Mouse (Mus musculus): ENCODE data around the gene Dnase1l2.

Gene Dnase1l2

DNA sequence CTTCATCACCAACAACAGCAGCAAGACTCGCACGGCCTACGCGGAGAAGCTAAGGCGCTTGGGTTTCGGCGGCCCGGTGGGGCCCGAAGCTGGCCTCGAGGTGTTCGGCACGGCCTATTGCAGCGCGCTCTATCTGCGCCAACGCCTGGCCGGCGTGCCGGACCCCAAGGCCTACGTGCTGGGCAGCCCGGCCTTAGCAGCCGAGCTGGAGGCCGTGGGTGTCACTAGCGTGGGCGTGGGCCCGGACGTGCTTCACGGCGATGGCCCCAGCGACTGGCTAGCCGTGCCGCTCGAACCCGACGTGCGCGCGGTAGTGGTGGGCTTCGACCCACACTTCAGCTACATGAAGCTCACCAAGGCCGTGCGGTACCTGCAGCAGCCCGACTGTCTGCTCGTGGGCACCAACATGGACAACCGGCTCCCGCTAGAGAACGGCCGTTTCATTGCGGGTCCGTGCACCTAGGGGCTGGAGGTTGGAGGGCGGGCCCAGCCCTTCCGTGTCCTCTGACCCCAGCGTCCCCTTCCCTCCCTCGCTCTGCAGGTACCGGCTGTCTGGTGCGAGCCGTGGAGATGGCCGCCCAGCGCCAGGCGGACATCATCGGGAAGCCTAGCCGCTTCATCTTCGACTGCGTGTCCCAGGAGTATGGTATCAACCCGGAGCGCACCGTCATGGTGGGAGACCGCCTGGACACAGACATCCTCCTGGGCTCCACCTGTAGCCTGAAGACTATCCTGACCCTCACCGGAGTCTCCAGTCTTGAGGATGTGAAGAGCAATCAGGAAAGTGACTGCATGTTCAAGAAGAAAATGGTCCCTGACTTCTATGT is 28.0 kb upstream of the Dnase1l2 start:
- no peak for DNase-seq

DNA sequence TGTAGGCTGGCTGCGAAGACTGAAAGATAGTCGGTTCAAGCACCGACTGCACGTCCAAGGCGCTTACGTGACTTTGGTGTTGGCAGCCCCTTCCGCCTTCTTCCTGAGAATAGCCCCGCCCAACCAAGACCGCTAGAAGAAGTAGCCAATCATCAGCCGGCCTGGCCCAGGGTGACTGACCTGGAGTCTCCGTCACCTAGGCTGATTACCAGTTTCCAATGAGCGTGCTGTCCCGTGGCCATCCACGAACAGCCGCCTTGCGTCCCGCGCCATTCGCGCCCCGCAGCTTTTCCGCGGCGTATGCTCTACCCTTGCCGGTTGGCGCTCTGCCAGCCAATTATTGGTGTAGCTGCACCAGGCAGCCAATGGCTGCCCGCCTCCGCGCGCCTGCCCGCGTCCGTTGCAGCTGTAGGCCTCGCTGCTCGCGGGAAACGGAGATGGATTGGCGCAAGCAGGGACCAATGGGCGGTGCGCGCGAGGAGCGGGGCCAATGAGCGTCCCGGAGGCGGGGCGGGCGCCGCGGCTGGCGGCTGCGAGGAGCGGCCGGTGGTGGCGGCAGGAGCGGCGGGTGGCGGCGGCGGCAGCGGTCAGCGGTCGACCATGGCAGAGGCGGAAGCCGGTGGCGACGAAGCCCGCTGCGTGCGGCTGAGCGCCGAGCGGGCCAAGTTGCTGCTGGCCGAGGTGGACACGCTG is 27.2 kb upstream of the Dnase1l2 start, which contains the start of the genes E4f1 and Pgp:
E4f1 (minus strand) TSS at position 404 of the 693 bp plus-strand sequence.
Pgp (plus strand) TSS at position 483 of the 693 bp plus-strand sequence.
- peak; percentile 99 for DNase-seq

DNA sequence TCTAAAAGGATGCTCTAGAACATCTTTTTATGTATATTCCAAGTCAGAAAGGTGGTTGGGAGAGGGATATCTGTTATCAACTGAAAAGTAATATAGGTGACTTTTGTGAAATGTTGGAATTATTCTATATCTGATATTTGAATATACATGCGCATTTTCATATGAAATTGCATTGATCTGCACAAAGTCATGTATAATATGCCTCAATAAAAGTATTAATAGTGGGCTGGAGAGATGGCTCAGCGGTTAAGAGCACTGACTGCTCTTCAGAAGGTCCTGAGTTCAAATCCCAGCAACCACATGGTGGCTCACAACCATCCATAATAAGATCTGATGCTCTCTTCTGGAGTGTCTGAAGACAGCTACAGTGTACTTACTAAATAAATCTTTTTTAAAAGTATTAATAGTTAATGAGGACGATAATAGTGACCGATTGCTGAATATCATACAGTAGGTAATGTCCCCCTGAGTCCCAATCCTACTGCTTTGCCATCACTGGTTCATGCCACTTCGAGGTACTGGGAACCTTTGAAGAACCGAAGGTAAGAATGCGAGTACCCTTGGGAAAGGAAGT is 26.5 kb upstream of the Dnase1l2 start:
- DNase-seq, result no peak

DNA sequence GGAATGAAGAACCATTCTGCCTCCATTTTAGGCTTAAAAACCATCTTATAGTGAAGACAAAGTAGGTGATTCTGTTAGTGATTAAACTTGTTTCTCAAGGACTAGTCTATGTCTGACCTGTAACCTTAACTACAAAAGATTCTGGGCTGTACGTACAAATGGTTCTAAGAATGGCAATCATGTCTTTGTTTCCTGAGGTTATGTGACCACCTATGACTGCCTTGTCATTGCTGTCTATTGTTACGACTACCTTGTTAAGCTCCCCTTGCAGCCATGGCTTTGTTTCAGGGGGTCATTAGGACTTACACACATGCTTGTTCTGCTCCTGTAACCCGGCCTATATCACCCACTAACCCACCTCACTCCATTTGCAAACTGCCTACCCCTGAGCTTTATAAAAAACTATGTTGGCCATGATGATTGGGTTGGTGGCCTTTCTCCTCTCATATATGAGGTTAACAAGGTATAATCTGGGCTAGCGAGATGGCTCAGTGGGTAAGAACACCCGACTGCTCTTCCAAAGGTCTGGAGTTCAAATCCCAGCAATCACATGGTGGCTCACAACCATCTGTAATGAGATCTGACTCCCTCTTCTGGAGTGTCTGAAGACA is 25.8 kb upstream of the Dnase1l2 start:
- no peak for DNase-seq

DNA sequence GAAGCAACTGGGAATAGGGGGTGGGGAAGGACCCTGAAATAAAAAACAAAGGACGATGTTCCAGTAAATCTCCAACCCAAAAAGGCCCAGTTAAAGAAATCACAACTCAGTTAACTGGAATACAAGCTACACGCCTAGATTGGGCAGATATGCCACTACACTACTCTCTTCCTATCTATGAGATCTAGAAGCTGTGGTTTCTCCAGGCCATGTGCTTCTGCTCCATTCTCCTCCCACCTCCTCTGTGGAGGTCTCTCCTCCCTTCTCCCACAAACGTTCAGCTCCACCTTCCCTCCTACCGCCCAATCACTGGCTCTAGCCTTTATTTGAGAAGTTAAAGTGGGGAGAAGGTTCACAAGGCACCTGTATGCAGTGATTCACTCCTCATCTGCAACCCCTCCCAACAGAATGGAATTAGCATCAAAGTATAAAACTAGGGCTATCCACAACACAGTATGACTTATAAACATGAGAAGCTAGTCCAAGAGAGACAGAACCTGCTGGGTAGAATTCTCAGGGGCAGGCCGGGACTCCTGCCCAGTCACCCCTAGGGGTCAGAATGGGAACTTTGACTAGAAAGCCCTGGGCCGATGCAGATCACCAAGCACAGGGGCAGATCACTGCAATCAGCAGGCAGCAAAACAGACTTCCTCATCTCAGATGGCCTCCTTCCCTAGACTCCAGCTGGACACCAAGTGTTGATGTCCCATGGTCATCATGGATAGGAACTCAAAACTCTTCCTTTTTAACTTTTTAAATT is 20.6 kb upstream of the Dnase1l2 start:
- DNase-seq, result no peak

DNA sequence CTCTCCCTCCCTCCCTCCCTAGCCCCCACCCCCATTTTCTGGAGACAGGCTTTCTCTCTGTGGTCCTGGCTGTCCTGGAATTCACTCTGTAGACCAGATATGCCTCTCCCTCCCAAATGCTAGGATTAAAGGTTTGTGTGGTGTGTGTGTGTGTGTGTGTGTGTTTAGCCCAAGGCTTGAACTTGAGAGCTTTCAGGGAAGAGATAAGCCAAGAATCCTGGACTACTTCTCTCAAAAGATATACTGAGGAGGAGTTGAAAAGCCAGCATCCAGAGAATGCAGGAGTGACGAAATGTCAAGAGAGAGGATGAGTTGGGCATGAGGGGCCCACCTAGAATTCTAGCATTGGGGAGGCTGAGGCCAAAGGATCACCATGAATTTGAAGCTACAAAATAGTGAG is 20.0 kb upstream of the Dnase1l2 start:
- no peak for DNase-seq

DNA sequence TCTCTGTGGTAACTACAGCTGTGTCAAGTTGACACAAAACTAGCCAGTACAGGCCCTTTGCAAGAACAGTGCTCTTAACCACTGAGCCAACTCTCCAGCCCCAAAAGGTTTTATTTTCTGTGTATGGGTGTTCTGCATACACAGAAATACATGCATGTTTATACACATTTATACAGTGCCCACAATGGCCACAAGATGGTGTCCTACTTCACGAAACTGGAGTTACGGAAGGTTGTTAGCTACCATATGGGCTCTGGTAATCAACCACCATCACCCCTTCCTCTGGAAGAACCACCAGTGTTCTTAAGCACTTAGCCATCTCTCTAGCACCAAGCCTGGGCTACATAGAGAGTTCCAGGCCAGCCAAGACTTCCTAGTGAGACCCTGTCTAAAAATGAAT is 18.7 kb upstream of the Dnase1l2 start:
- DNase-seq, result peak; percentile 61

DNA sequence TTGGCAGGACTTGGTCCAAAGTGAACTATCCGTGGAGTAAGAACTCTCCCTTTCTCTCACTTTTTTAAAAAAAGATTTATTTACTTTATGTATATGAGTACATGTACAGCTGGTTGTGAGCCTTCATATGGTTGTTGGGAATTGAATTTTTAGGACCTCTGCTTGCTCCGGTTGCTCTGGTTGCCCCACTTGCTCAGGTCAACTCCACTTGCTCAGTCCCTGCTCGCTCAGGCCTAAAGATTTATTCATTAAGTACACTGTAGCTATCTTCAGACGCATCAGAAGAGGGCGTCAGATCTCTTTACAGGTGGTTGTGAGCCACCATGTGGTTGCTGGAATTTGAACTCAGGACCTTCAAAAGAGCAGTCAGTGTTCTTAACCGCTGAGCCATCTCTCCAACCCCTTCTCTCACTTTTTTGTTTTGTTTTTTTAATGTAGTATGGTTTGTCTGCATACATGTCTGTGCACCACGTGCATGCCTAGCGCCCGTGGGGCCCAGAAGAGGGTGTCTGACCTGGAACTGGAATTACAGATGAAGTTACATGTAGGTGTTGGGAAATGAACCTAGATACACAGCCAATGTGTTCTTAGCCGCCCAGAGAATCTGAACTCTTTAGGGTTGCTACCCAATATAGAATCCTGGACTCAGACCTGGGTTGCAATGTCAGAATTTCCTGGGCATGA is 12.8 kb upstream of the Dnase1l2 start:
- DNase-seq, result peak; percentile 21

DNA sequence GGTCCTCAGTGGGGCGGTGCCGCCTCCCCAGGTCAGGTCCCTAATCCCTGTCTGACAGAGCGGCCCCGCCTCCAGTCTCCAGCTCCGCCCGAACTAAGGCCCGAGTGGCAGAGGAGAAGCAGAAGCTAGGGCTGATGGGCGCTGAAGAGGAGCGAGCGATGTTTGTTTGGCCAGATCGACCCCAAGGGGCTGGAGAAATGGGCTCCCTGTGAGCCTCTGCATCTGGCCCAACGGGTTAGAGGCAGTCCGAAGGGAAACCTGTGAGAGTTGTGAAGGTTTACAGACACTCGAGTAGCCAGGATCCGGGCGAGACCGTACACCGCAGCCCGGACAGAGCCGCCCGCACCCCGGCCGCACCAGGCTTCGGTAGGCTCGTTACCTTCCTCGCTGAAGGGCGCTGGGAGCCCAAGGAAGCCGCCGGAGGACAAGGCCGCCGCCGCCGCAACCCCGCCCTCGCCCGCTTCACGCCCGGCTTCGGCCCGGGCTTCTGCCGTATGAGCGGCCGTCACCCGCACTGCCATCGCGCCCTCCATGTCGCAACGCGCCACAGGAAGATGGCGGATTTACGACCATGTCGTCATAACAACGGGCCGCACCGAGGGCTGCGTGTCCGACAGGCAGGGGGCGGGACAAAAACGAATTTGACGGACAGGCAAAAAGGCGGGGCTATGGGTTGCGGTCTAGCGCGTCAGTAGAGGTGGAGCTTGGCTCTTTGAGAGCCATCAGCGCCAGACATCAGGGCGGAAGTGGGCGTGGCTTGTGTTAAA is 12.0 kb upstream of the Dnase1l2 start:
- DNase-seq, result peak; percentile 100

DNA sequence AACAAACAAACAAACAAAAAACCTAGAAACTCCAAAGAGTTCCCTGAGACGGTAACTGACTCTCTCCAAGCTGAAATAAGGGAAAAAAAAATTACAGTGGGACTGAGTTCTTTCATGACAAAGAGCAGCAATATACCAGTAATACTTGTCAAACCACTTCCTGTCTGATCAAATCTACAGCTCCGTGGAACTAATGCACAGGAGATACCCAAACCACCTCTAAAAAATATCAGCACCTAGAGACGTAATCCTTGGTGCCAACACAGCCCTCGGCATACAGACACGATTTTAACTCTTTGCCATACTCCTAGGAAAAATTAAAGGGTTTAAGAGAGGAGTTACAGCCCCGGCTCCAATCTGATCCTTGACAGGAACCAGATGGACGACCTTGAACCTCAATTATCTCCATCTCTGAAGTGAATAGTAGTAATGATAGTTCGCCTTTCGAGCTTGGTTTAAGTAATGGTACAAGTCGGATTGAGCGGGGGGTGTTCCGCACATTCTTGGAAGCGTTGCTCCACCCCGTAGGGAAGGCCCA is 11.4 kb upstream of the Dnase1l2 start:
- DNase-seq, result no peak

DNA sequence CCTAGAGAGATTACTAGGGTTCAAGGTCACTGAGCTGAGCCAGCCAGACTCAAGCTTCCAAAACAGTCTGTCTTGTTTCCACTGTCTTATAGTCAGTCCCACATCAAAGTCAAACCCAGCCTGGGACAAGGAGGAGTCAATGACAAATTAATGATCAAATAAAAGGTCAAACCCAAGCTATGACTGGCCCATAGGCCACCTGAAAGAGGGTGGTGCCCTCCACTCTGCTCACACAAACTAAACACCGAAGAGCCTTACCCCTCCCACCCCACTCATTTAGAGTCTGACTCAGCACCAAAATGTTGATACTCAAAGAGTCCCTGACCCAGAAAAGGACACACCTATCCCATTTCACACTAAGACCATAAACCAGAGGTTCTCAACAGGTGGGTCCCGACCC is 10.5 kb upstream of the Dnase1l2 start:
- no peak for DNase-seq

DNA sequence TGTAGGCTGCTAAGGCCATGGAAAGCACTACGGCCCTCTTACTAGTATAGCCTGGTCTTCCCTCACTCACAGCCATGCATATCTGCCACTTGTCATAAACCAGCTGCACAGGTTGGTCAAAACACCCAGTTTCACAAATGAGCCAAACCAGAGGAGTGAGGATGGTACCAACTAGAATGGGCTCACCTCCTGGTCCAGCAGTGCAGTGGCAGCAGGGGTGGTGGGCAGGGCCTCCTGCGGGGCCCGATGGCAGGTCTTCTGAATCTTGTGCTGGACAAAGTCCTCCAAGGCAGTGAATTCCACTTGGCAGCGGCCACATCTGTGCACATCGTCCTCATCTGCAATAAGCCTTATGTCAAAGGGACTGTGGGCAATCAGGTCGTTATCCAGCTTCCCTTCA is 8.3 kb upstream of the Dnase1l2 start:
- DNase-seq, result no peak

DNA sequence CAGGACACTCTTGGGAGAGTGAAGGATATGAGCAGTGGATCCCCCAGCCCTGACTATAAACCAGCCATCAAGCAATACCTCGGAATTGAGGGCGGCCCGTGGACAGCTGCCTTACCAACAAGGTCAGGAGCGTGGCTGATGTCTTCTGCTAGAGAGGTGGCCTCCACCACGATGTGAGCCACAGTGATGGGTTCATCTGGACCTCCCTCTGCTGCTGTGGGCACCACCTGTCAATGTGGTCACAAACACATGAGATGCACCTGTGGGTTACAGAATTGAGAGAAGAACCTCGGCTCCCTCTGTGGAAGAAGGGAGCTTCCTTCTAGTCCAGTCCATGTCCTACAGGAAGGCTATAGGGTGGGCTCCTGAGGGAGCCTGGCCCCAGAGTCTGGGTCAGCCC is 6.6 kb upstream of the Dnase1l2 start:
- no peak for DNase-seq

DNA sequence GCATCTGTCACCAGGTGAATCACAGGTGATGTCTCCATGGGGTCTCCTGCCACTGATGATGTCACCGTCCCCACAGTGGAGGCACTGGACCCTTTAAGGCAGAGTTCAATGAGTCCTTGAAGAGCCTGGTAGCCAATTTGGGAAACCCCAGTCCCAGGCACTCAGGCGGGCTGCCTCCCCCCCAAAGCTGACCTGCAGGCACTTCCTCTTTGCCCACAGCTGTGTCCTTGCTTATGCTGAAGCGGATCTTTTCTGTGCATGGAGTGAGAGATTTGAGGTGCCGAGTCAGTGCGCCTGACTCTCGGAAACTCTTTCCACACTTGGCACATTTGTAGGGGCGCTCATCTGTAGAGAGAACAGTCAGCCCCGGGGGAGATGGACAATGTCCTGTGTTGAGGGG is 3.7 kb upstream of the Dnase1l2 start:
- no peak for DNase-seq

DNA sequence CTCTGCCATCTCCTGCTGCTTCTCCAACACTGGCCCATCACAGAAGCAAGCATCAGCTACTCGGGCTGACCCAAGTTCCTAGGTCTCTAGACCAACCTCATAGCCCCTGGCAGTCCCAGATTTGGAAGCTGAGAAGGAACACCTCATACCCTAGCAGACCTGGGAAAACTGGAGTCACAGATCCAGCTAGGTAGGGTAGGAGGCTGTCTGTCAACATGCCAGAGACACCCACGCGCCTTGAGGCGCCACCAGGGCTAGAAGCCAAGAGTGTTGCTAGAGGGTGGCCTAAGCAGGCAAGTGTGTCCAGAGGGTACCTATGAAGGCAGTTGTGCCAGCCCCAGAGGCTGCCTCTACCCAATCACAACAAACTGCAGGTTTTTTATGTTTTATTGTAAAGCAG is 504 bp upstream of the Dnase1l2 start:
- DNase-seq, result no peak

DNA sequence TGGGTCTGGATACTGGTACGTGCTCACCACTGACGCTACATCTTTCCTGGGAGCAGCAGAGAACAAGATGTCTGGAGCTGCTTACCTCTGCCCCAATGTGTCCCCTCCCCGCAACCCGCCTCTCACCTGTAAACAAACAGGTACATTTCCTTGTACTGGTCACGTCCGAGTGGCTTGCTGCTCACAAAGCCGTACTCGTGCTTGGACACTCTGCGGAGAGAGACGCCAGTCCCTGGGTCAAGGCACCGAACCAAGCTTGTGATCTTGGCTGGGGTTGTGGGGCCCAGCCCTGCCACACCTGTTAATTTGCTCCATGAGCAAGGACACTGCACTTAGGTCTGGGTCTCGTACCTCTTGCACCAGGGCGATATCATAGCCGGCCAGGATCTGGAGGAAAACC is 798 bp downstream of the Dnase1l2 start:
- peak; percentile 23 for DNase-seq

DNA sequence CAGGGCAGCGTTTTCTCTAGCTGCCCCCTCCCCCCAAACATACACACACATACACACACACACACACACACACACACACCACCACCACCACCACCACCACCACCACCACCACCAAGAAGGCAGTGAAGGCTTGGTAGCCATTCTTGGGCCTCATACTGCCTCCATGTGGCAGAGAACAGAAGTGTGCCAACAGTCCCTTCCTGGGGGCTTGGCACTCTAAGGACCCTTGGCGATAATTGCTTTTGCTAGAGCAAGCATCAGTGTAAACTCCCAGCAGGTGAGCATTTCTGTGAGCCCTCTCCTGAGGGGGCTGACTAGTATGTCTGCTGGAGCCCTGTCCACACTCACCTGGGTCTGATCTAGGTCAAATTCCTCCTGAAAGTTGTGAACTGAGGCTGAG is 1.8 kb downstream of the Dnase1l2 start:
- no peak for DNase-seq

DNA sequence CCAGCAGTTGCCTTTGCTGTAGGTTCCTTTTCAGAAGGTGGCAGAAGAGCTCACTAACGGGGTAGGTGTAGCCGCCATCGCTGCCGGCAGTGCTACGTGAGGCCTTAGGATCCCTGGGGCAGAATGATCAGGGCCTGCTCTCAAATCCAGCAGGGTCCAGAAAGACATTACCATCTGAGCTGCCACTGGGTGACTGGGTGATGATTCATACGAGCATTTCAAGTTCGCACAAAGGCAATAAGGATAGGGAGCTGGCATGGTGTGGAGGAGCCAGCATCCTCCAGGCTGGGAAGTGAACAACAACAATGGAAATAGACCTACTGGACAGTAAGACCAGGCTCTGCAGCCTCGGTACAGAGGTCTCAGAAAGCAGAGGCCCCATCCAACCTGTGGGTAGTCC is 2.5 kb downstream of the Dnase1l2 start:
- no peak for DNase-seq

DNA sequence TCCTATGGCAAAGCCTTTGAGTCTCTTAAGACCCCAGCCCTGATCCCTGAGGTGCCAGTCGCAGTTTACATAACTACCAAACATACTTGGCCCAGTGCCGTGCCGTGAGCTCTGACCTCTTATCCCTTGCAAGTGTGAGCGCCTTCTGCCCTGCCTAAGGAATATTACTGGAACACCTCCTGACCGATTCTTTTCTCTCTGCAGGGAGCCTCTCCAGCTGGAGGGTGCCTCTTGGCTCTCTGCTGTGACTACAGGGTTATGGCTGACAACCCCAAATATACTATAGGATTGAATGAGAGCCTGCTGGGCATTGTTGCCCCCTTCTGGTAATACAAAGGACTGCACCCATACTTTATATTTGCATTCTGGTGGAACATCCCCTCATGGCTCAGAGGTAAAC is 5.9 kb downstream of the Dnase1l2 start:
- peak; percentile 70 for DNase-seq

DNA sequence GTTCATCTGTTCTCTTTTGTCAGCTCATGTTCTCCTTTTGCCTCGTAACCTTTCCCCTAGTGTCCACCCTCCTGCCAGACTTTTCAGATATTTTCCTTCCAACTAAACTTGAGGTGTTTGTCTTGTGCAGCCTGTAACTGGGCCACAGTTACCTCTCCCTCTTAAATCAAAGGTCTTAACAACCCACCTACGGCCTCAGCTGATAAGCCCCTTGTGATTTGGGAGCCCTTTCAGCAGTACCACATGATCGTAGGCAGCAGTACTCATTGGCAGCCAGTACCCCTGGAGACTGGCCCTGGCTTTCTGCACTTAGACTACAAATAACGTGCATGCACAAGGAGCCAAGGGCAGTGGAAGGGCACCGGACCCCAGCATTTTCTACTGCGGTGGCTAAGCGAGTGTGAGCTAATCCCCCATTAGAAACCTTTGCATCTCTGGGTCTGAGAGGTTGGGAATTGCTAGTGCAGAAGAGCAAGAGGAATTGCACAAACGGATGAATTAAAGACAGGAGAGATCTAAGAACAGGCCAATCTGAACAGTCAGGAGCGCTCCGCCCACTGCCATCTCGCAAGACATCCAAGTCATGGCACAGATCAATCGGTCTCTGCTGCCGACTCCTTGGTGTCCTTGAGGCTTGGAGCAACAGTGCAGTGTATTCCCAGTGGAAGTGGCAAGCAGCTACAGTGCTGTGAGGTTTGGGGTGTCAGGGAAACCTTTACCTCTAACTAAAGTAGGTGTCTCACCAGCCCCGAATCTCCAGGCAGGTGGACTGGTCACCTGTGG is 13.5 kb downstream of the Dnase1l2 start:
- no peak for DNase-seq
